Comparison of ENCODE assay signal across 8 mouse cellular contexts in genomic region chr11:82177711-82178110, GRCm38 (mm10).
A peak's percentile ranks its signal among the peaks of the same experiment; 100 is the strongest.
DNase-seq lines count a peak whose midpoint lies in the region; ATAC-seq and TF ChIP-seq lines count a peak whose summit lies in the region.

No protein-coding gene starts in this region.

- no peak overlapping the region for H3K27ac ChIP-seq in heart, embryonic 10.5 days
- H3K27ac ChIP-seq in bone marrow, adult 2 months (ENCODE audit: control insufficient read depth, insufficient read depth, low read depth, low read length, poor library complexity), result no peak overlapping the region
- H3K27ac ChIP-seq in forebrain, embryonic 16.5 days (ENCODE audit: low read length), result no peak overlapping the region
- H3K27ac ChIP-seq in midbrain, embryonic 10.5 days (replicated peaks), result no peak overlapping the region

- H3K9ac ChIP-seq in forebrain, embryonic 16.5 days (replicated peaks; ENCODE audit: low read depth, low read length), result no peak overlapping the region

- DNase-seq in heart, adult 11 months, result peak; percentile 91
- no peak for DNase-seq in heart, embryonic 10.5 days (ENCODE audit: low spot score)
- peak; percentile 61 for DNase-seq in layer of hippocampus, adult 9-10 months (ENCODE audit: low spot score)
- peak; percentile 49 for DNase-seq in midbrain, embryonic 10.5 days (ENCODE audit: low spot score)
- peak; percentile 71 for DNase-seq in thymus, postnatal 0 days (ENCODE audit: low spot score)

- no peak overlapping the region for H3ac ChIP-seq in C2C12 (ENCODE audit: control insufficient read depth, insufficient read length, low read depth)

- TF ChIP-seq CTCF in C2C12 (IDR thresholded peaks at IDR 0.05; ENCODE audit: control insufficient read depth, insufficient read depth, insufficient read length), result peak; percentile 59
- TF ChIP-seq CTCF in bone marrow, adult 2 months (IDR thresholded peaks at IDR 0.05; ENCODE audit: control insufficient read depth, insufficient read depth, low read length), result peak; percentile 41

- H3K9me3 ChIP-seq in heart, embryonic 10.5 days, result no peaks in the 10 kb centered on the region
- H3K9me3 ChIP-seq in forebrain, embryonic 16.5 days (ENCODE audit: control insufficient read depth, low read length), result no peaks in the 10 kb centered on the region
- H3K9me3 ChIP-seq in midbrain, embryonic 10.5 days (replicated peaks), result no peaks in the 10 kb centered on the region

- H3K4me1 ChIP-seq in heart, embryonic 10.5 days, result no peaks in the 10 kb centered on the region
- no peaks in the 10 kb centered on the region for H3K4me1 ChIP-seq in bone marrow, adult 2 months (ENCODE audit: control insufficient read depth, insufficient read depth, low read length)
- peaks cover 4% of the 10 kb centered on the region; the same call in 1 of the 2 replicates for H3K4me1 ChIP-seq in forebrain, embryonic 16.5 days (replicated peaks; ENCODE audit: control insufficient read depth, insufficient read depth, low read length)
- H3K4me1 ChIP-seq in midbrain, embryonic 10.5 days, result no peaks in the 10 kb centered on the region

- 37% methylated on average over 5 of the region's 5 CpGs for WGBS in heart, embryonic 10.5 days
- 31% methylated on average over 5 of the region's 5 CpGs for WGBS in bone marrow, adult 2 months
- WGBS in forebrain, embryonic 16.5 days, result 30% methylated on average over 5 of the region's 5 CpGs
- 33% methylated on average over 5 of the region's 5 CpGs for WGBS in midbrain, embryonic 10.5 days

- peak; percentile 69 for ATAC-seq in forebrain, embryonic 16.5 days

- TF ChIP-seq POLR2A in bone marrow, adult 2 months (IDR thresholded peaks at IDR 0.05; ENCODE audit: borderline replicate concordance, control insufficient read depth, low read depth, low read length), result no peak

- no peak overlapping the region for H3K4me2 ChIP-seq in forebrain, embryonic 16.5 days (ENCODE audit: low read length)

- H3K79me2 ChIP-seq in C2C12 (ENCODE audit: control insufficient read depth, insufficient read depth), result no peaks in the 10 kb centered on the region

- H3K36me3 ChIP-seq in heart, embryonic 10.5 days, result no peaks in the 10 kb centered on the region
- H3K36me3 ChIP-seq in C2C12 (ENCODE audit: control insufficient read depth, insufficient read depth), result no peaks in the 10 kb centered on the region
- H3K36me3 ChIP-seq in forebrain, embryonic 16.5 days (ENCODE audit: control insufficient read depth, insufficient read depth), result no peaks in the 10 kb centered on the region
- H3K36me3 ChIP-seq in midbrain, embryonic 10.5 days, result no peaks in the 10 kb centered on the region

- no peaks in the 10 kb centered on the region for H3K79me3 ChIP-seq in C2C12 (ENCODE audit: low read depth)

- no peak overlapping the region for H3K4me3 ChIP-seq in heart, embryonic 10.5 days
- no peak overlapping the region for H3K4me3 ChIP-seq in C2C12 (ENCODE audit: insufficient read depth, poor library complexity, severe bottlenecking)
- H3K4me3 ChIP-seq in bone marrow, adult 2 months (replicated peaks; ENCODE audit: control insufficient read depth, low read depth, low read length), result no peak overlapping the region
- H3K4me3 ChIP-seq in forebrain, embryonic 16.5 days (replicated peaks; ENCODE audit: low read length), result no peak overlapping the region
- no peak overlapping the region for H3K4me3 ChIP-seq in midbrain, embryonic 10.5 days

- H3K27me3 ChIP-seq in heart, embryonic 10.5 days (ENCODE audit: insufficient read depth, poor library complexity, severe bottlenecking), result peaks cover 32% of the 10 kb centered on the region; the same call in 1 of the 2 replicates
- no peaks in the 10 kb centered on the region for H3K27me3 ChIP-seq in C2C12 (ENCODE audit: control insufficient read depth, insufficient read depth, insufficient read length)
- peaks cover 6% of the 10 kb centered on the region; the same call in 1 of the 2 replicates for H3K27me3 ChIP-seq in forebrain, embryonic 16.5 days (replicated peaks; ENCODE audit: control insufficient read depth, insufficient read depth, low read length)
- no peaks in the 10 kb centered on the region for H3K27me3 ChIP-seq in midbrain, embryonic 10.5 days (ENCODE audit: low read depth, poor library complexity, severe bottlenecking)

TF ChIP-seq in C2C12, 6 proteins besides CTCF, POLR2A, EP300 and RAD21:
- no peak for TF ChIP-seq FOSL1 (IDR thresholded peaks at IDR 0.05; ENCODE audit: insufficient read depth, low read length, poor library complexity, severe bottlenecking)
- no peak for TF ChIP-seq USF1 (IDR thresholded peaks at IDR 0.05; ENCODE audit: low read depth)
- no peak for TF ChIP-seq MAX (IDR thresholded peaks at IDR 0.05)
- no peak for TF ChIP-seq CEBPB (IDR thresholded peaks at IDR 0.05; ENCODE audit: low read depth)
- no peak for TF ChIP-seq MYOG (IDR thresholded peaks at IDR 0.05; ENCODE audit: control insufficient read depth, extremely low read depth, insufficient read length)
- no peak for TF ChIP-seq MYOD1 (IDR thresholded peaks at IDR 0.05; ENCODE audit: control insufficient read depth, insufficient read length, low read depth)
